In genomic region chr19:21821877-21822276, GRCm38 (mm10) we compare ENCODE assay signal across 12 mouse cellular contexts. TPM values are rescaled to one million over a fixed set of nuclear protein-coding genes. Genes with fewer than 3 reads are reported as not detected.
DNase-seq lines count a peak whose midpoint lies in the region; ATAC-seq and TF ChIP-seq lines count a peak whose summit lies in the region.
"Had no signal": no experiment of that assay in that cellular context is flagged by ENCODE, and none has a peak within 500 bp of the region (broad histone marks: within the 10 kb centered on the region; RNA-seq: fewer than 3 reads in every experiment).

No protein-coding gene starts in this region.

- no peak overlapping the region for H3K4me2 ChIP-seq in heart, embryonic 16.5 days (ENCODE audit: low read depth, low read length)
- H3K4me2 ChIP-seq: hindbrain, embryonic 12.5 days had no signal

- no peaks in the 10 kb centered on the region for H3K27me3 ChIP-seq in kidney, adult 2 months (replicated peaks; ENCODE audit: control insufficient read depth, insufficient read depth, low read length)
- no peaks in the 10 kb centered on the region for H3K27me3 ChIP-seq in heart, embryonic 16.5 days (ENCODE audit: control insufficient read depth, insufficient read depth, low read length)
- H3K27me3 ChIP-seq: hindbrain, embryonic 12.5 days had no signal

- no peak overlapping the region for H3K27ac ChIP-seq in kidney, adult 2 months (ENCODE audit: insufficient read depth, low read depth, low read length)
- peak overlapping the region; percentile 62 for H3K27ac ChIP-seq in heart, embryonic 16.5 days (ENCODE audit: low read length)
- H3K27ac ChIP-seq: hindbrain, embryonic 12.5 days; left cerebral cortex, adult 2 months had no signal

- no peak for TF ChIP-seq POLR2A in kidney, adult 2 months (IDR thresholded peaks at IDR 0.05; ENCODE audit: low read depth, low read length)

- WGBS in kidney, adult 2 months: 34% methylated on average over 6 of the region's 6 CpGs
- 46% methylated on average over 6 of the region's 6 CpGs for WGBS in heart, embryonic 16.5 days

- peak; percentile 62 for ATAC-seq in heart, embryonic 16.5 days (replicated peaks; ENCODE audit: extremely low read depth, insufficient read depth, low FRiP score)
- no peak for ATAC-seq in megakaryocyte-erythroid progenitor cell, adult 5-6 weeks (replicated peaks; ENCODE audit: low FRiP score, low TSS enrichment, poor library complexity, severe bottlenecking)

- no peak overlapping the region for H3K4me3 ChIP-seq in kidney, adult 2 months (ENCODE audit: insufficient read depth, low read depth, low read length)
- no peak overlapping the region for H3K4me3 ChIP-seq in heart, embryonic 16.5 days (ENCODE audit: low read length)
- H3K4me3 ChIP-seq: hindbrain, embryonic 12.5 days; left cerebral cortex, adult 2 months had no signal

- peaks cover 8% of the 10 kb centered on the region; the same call in 1 of the 2 replicates for H3K36me3 ChIP-seq in kidney, adult 2 months (ENCODE audit: control insufficient read depth, insufficient read depth, low read length)
- H3K36me3 ChIP-seq in heart, embryonic 16.5 days (ENCODE audit: control insufficient read depth, insufficient read depth): peaks cover 43% of the 10 kb centered on the region

- no peak for TF ChIP-seq CTCF in kidney, adult 2 months (conservative IDR thresholded peaks at IDR 0.05; ENCODE audit: insufficient read depth, insufficient read length, low read depth, low read length)

- no peaks in the 10 kb centered on the region for H3K9me3 ChIP-seq in heart, embryonic 16.5 days (replicated peaks; ENCODE audit: control insufficient read depth, low read length)
- H3K9me3 ChIP-seq: hindbrain, embryonic 12.5 days had no signal

- peaks cover 6% of the 10 kb centered on the region; the same call in 1 of the 2 replicates for H3K4me1 ChIP-seq in kidney, adult 2 months (ENCODE audit: control insufficient read depth, insufficient read depth, low read length)
- peaks cover 32% of the 10 kb centered on the region for H3K4me1 ChIP-seq in heart, embryonic 16.5 days (ENCODE audit: control insufficient read depth, insufficient read depth, low read length)
- H3K4me1 ChIP-seq: hindbrain, embryonic 12.5 days had no signal

- H3K9ac ChIP-seq in heart, embryonic 16.5 days (ENCODE audit: low read length): no peak overlapping the region
- H3K9ac ChIP-seq: hindbrain, embryonic 12.5 days had no signal

- DNase-seq in cerebellum, postnatal 10 days: peak; percentile 17 to 21
- no peak for DNase-seq in cerebellum, adult 8-10 months
- DNase-seq in kidney, adult 2 months: peak; percentile 74
- no peak for DNase-seq in kidney, adult 18-20 months
- peak; percentile 36 to 67 for DNase-seq in kidney, postnatal 25 days
- DNase-seq in right cerebral cortex, postnatal 25 days: no peak
- DNase-seq: cerebellum, adult 18-20 months; thymus, postnatal 25 days had no signal

RNA-seq across cellular contexts. Expression of gene Cemip2, which starts 43.7 kb away (rescaled TPM):
- polyA plus RNA-seq in kidney, adult 2 months (2012; rRNA removed): 6.7 and 6.9 TPM in 2 replicates
- polyA plus RNA-seq in heart, embryonic 16.5 days (2015; fragmentation: Nextera tagmentation; extraction: Ambion mirVana): 36.4 and 40.1 TPM in 2 replicates
- total RNA-seq in megakaryocyte-erythroid progenitor cell, adult 5-6 weeks (2014; fragmentation: Nextera tagmentation): 1.1 and 3.8 TPM in 2 replicates
- total RNA-seq in megakaryocyte-erythroid progenitor cell, adult 5-6 weeks (2017): 3.3 and 4.6 TPM in 2 replicates

Comparison
In these comparisons a context has a peak if more than half of its experiments do, and no peak if none do; other contexts are left out.
1. DNase-seq: peak in cerebellum, postnatal 10 days (2 of 2), kidney, adult 2 months (single experiment) and kidney, postnatal 25 days (2 of 2); none in cerebellum, adult 8-10 months (single experiment), kidney, adult 18-20 months (single experiment) and right cerebral cortex, postnatal 25 days (single experiment).